In the genomic region with DNA sequence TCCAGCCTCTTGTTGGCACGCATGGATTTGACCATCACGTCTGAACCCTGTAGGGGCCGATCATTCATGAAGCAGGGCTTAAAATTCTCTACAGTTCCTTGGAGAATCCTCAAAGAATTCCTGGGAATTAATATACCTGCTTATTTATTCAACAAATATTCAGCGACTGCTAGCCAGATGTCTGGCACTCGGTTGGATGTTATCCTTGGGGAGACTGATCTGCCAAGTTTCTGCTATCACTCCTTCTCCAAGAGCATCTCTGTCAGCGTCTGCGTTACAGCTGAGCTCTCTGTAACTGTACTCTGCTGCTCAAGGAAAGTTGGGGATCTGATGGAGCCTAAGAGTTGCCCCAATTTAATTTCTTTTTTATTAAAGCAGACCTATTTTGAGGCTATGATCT, we compare ENCODE assay signal across 20 mouse cellular contexts. TPM values are rescaled to one million over a fixed set of nuclear protein-coding genes. Genes with fewer than 3 reads are reported as not detected.
DNase-seq lines count a peak whose midpoint lies in the region; ATAC-seq and TF ChIP-seq lines count a peak whose summit lies in the region.
"Had no signal": no experiment of that assay in that cellular context is flagged by ENCODE, and none has a peak within 500 bp of the region (broad histone marks: within the 10 kb centered on the region; RNA-seq: fewer than 3 reads in every experiment).

No protein-coding gene starts in this region.

- no peaks in the 10 kb centered on the region for H3K9me3 ChIP-seq in hindbrain, postnatal 0 days (ENCODE audit: low read length)
- H3K9me3 ChIP-seq in hindbrain, embryonic 12.5 days (replicated peaks): no peaks in the 10 kb centered on the region
- H3K9me3 ChIP-seq in limb, embryonic 13.5 days: no peaks in the 10 kb centered on the region
- H3K9me3 ChIP-seq: heart, embryonic 15.5 days; hindbrain, embryonic 15.5 days; midbrain, embryonic 10.5 days had no signal

- DNase-seq in heart, adult 11 months: peak; percentile 33
- DNase-seq in heart, postnatal 14 days: no peak
- peak; percentile 27 for DNase-seq in hindbrain, postnatal 0 days (ENCODE audit: low spot score)
- DNase-seq in brain, embryonic 14.5 days (ENCODE audit: low read depth): peak; percentile 78
- DNase-seq in spleen, adult 12 weeks (ENCODE audit: low spot score): no peak
- DNase-seq: adrenal gland, adult 2 months; cerebellum, adult 8-10 months; gastrocnemius, postnatal 25 days; liver; retina, postnatal 1 day; thymus, postnatal 14 days had no signal

- WGBS in hindbrain, postnatal 0 days: 30% methylated on average over 7 of the region's 7 CpGs
- 66% methylated on average over 7 of the region's 7 CpGs for WGBS in hindbrain, embryonic 12.5 days
- 27% methylated on average over 7 of the region's 7 CpGs for WGBS in limb, embryonic 13.5 days

- H3K36me3 ChIP-seq in hindbrain, postnatal 0 days (ENCODE audit: insufficient read depth, low read length): no peaks in the 10 kb centered on the region
- H3K36me3 ChIP-seq in hindbrain, embryonic 12.5 days: no peaks in the 10 kb centered on the region
- H3K36me3 ChIP-seq in limb, embryonic 13.5 days: no peaks in the 10 kb centered on the region
- H3K36me3 ChIP-seq: heart, embryonic 15.5 days; hindbrain, embryonic 15.5 days; midbrain, embryonic 10.5 days had no signal

- H3K27me3 ChIP-seq in hindbrain, postnatal 0 days (ENCODE audit: insufficient read depth, low read length): no peaks in the 10 kb centered on the region
- H3K27me3 ChIP-seq in hindbrain, embryonic 12.5 days: no peaks in the 10 kb centered on the region
- 0 out of 2 replicates have a peak, but pooled peaks cover 3% of the 10 kb centered on the region for H3K27me3 ChIP-seq in limb, embryonic 13.5 days
- H3K27me3 ChIP-seq: heart, embryonic 15.5 days; hindbrain, embryonic 15.5 days had no signal

- intact Hi-C loops in heart, postnatal 14 days (cut with DNase I): no loop called here

- no peak overlapping the region for H3K4me3 ChIP-seq in hindbrain, postnatal 0 days (ENCODE audit: low read length)
- no peak overlapping the region for H3K4me3 ChIP-seq in hindbrain, embryonic 12.5 days
- H3K4me3 ChIP-seq in limb, embryonic 13.5 days: no peak overlapping the region
- H3K4me3 ChIP-seq: hindbrain, embryonic 15.5 days; midbrain, embryonic 10.5 days had no signal

- no peak overlapping the region for H3K4me2 ChIP-seq in hindbrain, postnatal 0 days (ENCODE audit: low read depth, low read length)
- no peak overlapping the region for H3K4me2 ChIP-seq in hindbrain, embryonic 12.5 days (replicated peaks)
- peak overlapping the region; percentile 15; the same call in 1 of the 2 replicates for H3K4me2 ChIP-seq in limb, embryonic 13.5 days (replicated peaks)
- H3K4me2 ChIP-seq: hindbrain, embryonic 15.5 days had no signal

- no peak overlapping the region for H3K9ac ChIP-seq in hindbrain, postnatal 0 days (replicated peaks; ENCODE audit: low read length)
- no peak overlapping the region for H3K9ac ChIP-seq in hindbrain, embryonic 12.5 days
- no peak overlapping the region for H3K9ac ChIP-seq in limb, embryonic 13.5 days
- H3K9ac ChIP-seq: heart, embryonic 15.5 days; hindbrain, embryonic 15.5 days had no signal

- no peak for TF ChIP-seq CTCF in hindbrain, postnatal 0 days (IDR thresholded peaks at IDR 0.05; ENCODE audit: low read depth)
- TF ChIP-seq CTCF in brain, embryonic 14.5 days (IDR thresholded peaks at IDR 0.05; ENCODE audit: borderline replicate concordance, extremely low read depth, insufficient read depth, insufficient read length): no peak

- no peak for TF ChIP-seq POLR2A in brain, embryonic 14.5 days (IDR thresholded peaks at IDR 0.05; ENCODE audit: borderline replicate concordance, extremely low read depth, insufficient read depth, insufficient read length, poor library complexity, severe bottlenecking)

- no peak overlapping the region for H3K27ac ChIP-seq in hindbrain, postnatal 0 days
- H3K27ac ChIP-seq in hindbrain, embryonic 12.5 days: no peak overlapping the region
- H3K27ac ChIP-seq in limb, embryonic 13.5 days: peak overlapping the region; percentile 23; the same call in 1 of the 2 replicates
- H3K27ac ChIP-seq: hindbrain, embryonic 15.5 days; macrophage; midbrain, embryonic 10.5 days had no signal

- H3K4me1 ChIP-seq in hindbrain, postnatal 0 days (ENCODE audit: insufficient read depth, low read length): no peaks in the 10 kb centered on the region
- H3K4me1 ChIP-seq in hindbrain, embryonic 12.5 days: peaks cover 8% of the 10 kb centered on the region; the same call in 1 of the 2 replicates
- peaks cover 54% of the 10 kb centered on the region for H3K4me1 ChIP-seq in limb, embryonic 13.5 days

- no peak for ATAC-seq in hindbrain, postnatal 0 days
- no peak for ATAC-seq in hindbrain, embryonic 12.5 days (ENCODE audit: low FRiP score)
- peak; percentile 66; the same call in 1 of the 2 replicates for ATAC-seq in limb, embryonic 13.5 days (ENCODE audit: low FRiP score, low read depth)
- ATAC-seq: intestine, postnatal 0 days had no signal

RNA-seq across cellular contexts. Expression of gene Hunk, which starts 25.5 kb away (rescaled TPM):
- 1 to 10 TPM; 2.0 to 2.3 TPM for total RNA-seq in heart, postnatal 14 days (2021)
- total RNA-seq in hindbrain, postnatal 0 days (2014; rRNA removed): 11.6 and 13.3 TPM in 2 replicates
- 3.6 and 3.9 TPM in 2 replicates for polyA plus RNA-seq in hindbrain, postnatal 0 days (2015; fragmentation: Nextera tagmentation; extraction: Ambion mirVana)
- 17.9 and 18.9 TPM in 2 replicates for polyA plus RNA-seq in hindbrain, embryonic 12.5 days (2016; fragmentation: Nextera tagmentation; extraction: Ambion mirVana)
- 14.3 and 19.4 TPM in 2 replicates for polyA plus RNA-seq in brain, embryonic 14.5 days (2012; rRNA removed)
- 16.5 and 17.9 TPM in 2 replicates for polyA plus RNA-seq in limb, embryonic 13.5 days (2015; fragmentation: Nextera tagmentation; extraction: Ambion mirVana)
- total RNA-seq: common myeloid progenitor, adult 5-6 weeks; monocyte, adult 5-6 weeks had no signal
- polyA plus RNA-seq: macrophage had no signal

Comparison
In these comparisons a context has a peak if more than half of its experiments do, and no peak if none do; other contexts are left out.
1. DNase-seq: peak in heart, adult 11 months (single experiment), hindbrain, postnatal 0 days (single experiment) and brain, embryonic 14.5 days (single experiment); none in heart, postnatal 14 days (0 of 2) and spleen, adult 12 weeks (single experiment).